Mouse (Mus musculus): ENCODE measurements around the gene Slc13a2. TPM values are rescaled to one million over a fixed set of nuclear protein-coding genes. Genes with fewer than 3 reads are reported as not detected.

Slc13a2 gene
- polyA plus RNA-seq, 1 experiment, result not detected

GRCm38 (mm10) chr11:78430195-78430878 is 8.3 kb upstream of the Slc13a2 start:
- Histone ChIP-seq H3K4me1 (ENCODE audit: control insufficient read depth, insufficient read depth, low read length) (no peaks in the 10 kb centered on the region), H3K4me3 (replicated peaks; ENCODE audit: control insufficient read depth, low read depth, low read length) (no peak overlapping the region), H3K27ac (ENCODE audit: control insufficient read depth, insufficient read depth, low read depth, low read length, poor library complexity) (no peak overlapping the region)
- no peak for TF ChIP-seq CTCF (IDR thresholded peaks at IDR 0.05; ENCODE audit: control insufficient read depth, insufficient read depth, low read length)
- no peak for TF ChIP-seq POLR2A (IDR thresholded peaks at IDR 0.05; ENCODE audit: borderline replicate concordance, control insufficient read depth, low read depth, low read length)
- WGBS, result 59% methylated on average over 11 of the region's 11 CpGs

- no peak for TF ChIP-seq CTCF (IDR thresholded peaks at IDR 0.05; ENCODE audit: control insufficient read depth, insufficient read depth, low read length)
- TF ChIP-seq POLR2A (IDR thresholded peaks at IDR 0.05; ENCODE audit: borderline replicate concordance, control insufficient read depth, low read depth, low read length), result no peak
- WGBS, result 79% methylated on average over 5 of the region's 5 CpGs
- H3K27ac ChIP-seq (ENCODE audit: control insufficient read depth, insufficient read depth, low read depth, low read length, poor library complexity), result no peak overlapping the region
- no peak overlapping the region for H3K4me3 ChIP-seq (replicated peaks; ENCODE audit: control insufficient read depth, low read depth, low read length)
- no peaks in the 10 kb centered on the region for H3K4me1 ChIP-seq (ENCODE audit: control insufficient read depth, insufficient read depth, low read length)
These were observed 6.3 kb upstream of the Slc13a2 start for GRCm38 (mm10) chr11:78428309-78428708.

GRCm38 (mm10) chr11:78427655-78428054 is 5.6 kb upstream of the Slc13a2 start:
- TF ChIP-seq POLR2A (IDR thresholded peaks at IDR 0.05; ENCODE audit: borderline replicate concordance, control insufficient read depth, low read depth, low read length) (no peak), CTCF (IDR thresholded peaks at IDR 0.05; ENCODE audit: control insufficient read depth, insufficient read depth, low read length) (no peak)
- Histone ChIP-seq H3K4me3 (replicated peaks; ENCODE audit: control insufficient read depth, low read depth, low read length) (no peak overlapping the region), H3K4me1 (ENCODE audit: control insufficient read depth, insufficient read depth, low read length) (no peaks in the 10 kb centered on the region), H3K27ac (ENCODE audit: control insufficient read depth, insufficient read depth, low read depth, low read length, poor library complexity) (no peak overlapping the region)
- 81% methylated on average over 6 of the region's 6 CpGs for WGBS

- TF ChIP-seq POLR2A (IDR thresholded peaks at IDR 0.05; ENCODE audit: borderline replicate concordance, control insufficient read depth, low read depth, low read length) (no peak), CTCF (IDR thresholded peaks at IDR 0.05; ENCODE audit: control insufficient read depth, insufficient read depth, low read length) (no peak)
- 75% methylated on average over 1 of the region's 1 CpGs for WGBS
These were observed 3.6 kb upstream of the Slc13a2 start for GRCm38 (mm10) chr11:78425572-78425971.

GRCm38 (mm10) chr11:78424352-78424751 is 2.3 kb upstream of the Slc13a2 start:
- no peak overlapping the region for H3K27ac ChIP-seq (ENCODE audit: control insufficient read depth, insufficient read depth, low read depth, low read length, poor library complexity)
- no peaks in the 10 kb centered on the region; the same call in 1 of the 2 replicates for H3K4me1 ChIP-seq (ENCODE audit: control insufficient read depth, insufficient read depth, low read length)
- 67% methylated on average over 2 of the region's 2 CpGs for WGBS
- H3K4me3 ChIP-seq (replicated peaks; ENCODE audit: control insufficient read depth, low read depth, low read length), result no peak overlapping the region
- TF ChIP-seq POLR2A (IDR thresholded peaks at IDR 0.05; ENCODE audit: borderline replicate concordance, control insufficient read depth, low read depth, low read length), result no peak
- TF ChIP-seq CTCF (IDR thresholded peaks at IDR 0.05; ENCODE audit: control insufficient read depth, insufficient read depth, low read length), result no peak

More at GRCm38 (mm10) chr11:78425572-78425971, 3.6 kb upstream of the Slc13a2 start:
- no peak overlapping the region for H3K27ac ChIP-seq (ENCODE audit: control insufficient read depth, insufficient read depth, low read depth, low read length, poor library complexity)
- no peaks in the 10 kb centered on the region; the same call in 1 of the 2 replicates for H3K4me1 ChIP-seq (ENCODE audit: control insufficient read depth, insufficient read depth, low read length)
- no peak overlapping the region for H3K4me3 ChIP-seq (replicated peaks; ENCODE audit: control insufficient read depth, low read depth, low read length)

- WGBS, result 22% methylated on average over 13 of the region's 13 CpGs
- Histone ChIP-seq H3K4me1 (ENCODE audit: control insufficient read depth, insufficient read depth, low read length) (no peaks in the 10 kb centered on the region; the same call in 1 of the 2 replicates), H3K4me3 (replicated peaks; ENCODE audit: control insufficient read depth, low read depth, low read length) (no peak overlapping the region), H3K27ac (ENCODE audit: control insufficient read depth, insufficient read depth, low read depth, low read length, poor library complexity) (no peak overlapping the region)
- no peak for TF ChIP-seq CTCF (IDR thresholded peaks at IDR 0.05; ENCODE audit: control insufficient read depth, insufficient read depth, low read length)
- no peak for TF ChIP-seq POLR2A (IDR thresholded peaks at IDR 0.05; ENCODE audit: borderline replicate concordance, control insufficient read depth, low read depth, low read length)
These were observed 612 bp downstream of the Slc13a2 start for GRCm38 (mm10) chr11:78421201-78422009.

GRCm38 (mm10) chr11:78420263-78420889 is 1.6 kb downstream of the Slc13a2 start:
- 23% methylated on average over 12 of the region's 12 CpGs for WGBS
- Histone ChIP-seq H3K27ac (ENCODE audit: control insufficient read depth, insufficient read depth, low read depth, low read length, poor library complexity) (no peak overlapping the region), H3K4me3 (replicated peaks; ENCODE audit: control insufficient read depth, low read depth, low read length) (no peak overlapping the region)

GRCm38 (mm10) chr11:78416854-78417253 is 5.2 kb downstream of the Slc13a2 start:
- Histone ChIP-seq H3K4me3 (replicated peaks; ENCODE audit: control insufficient read depth, low read depth, low read length) (no peak overlapping the region), H3K4me1 (ENCODE audit: control insufficient read depth, insufficient read depth, low read length) (no peaks in the 10 kb centered on the region), H3K27ac (ENCODE audit: control insufficient read depth, insufficient read depth, low read depth, low read length, poor library complexity) (no peak overlapping the region)
- TF ChIP-seq CTCF (IDR thresholded peaks at IDR 0.05; ENCODE audit: control insufficient read depth, insufficient read depth, low read length) (no peak), POLR2A (IDR thresholded peaks at IDR 0.05; ENCODE audit: borderline replicate concordance, control insufficient read depth, low read depth, low read length) (no peak)
- 79% methylated on average over 6 of the region's 6 CpGs for WGBS

More at GRCm38 (mm10) chr11:78420263-78420889, 1.6 kb downstream of the Slc13a2 start:
- no peak for TF ChIP-seq CTCF (IDR thresholded peaks at IDR 0.05; ENCODE audit: control insufficient read depth, insufficient read depth, low read length)
- no peak for TF ChIP-seq POLR2A (IDR thresholded peaks at IDR 0.05; ENCODE audit: borderline replicate concordance, control insufficient read depth, low read depth, low read length)
- no peaks in the 10 kb centered on the region; the same call in 1 of the 2 replicates for H3K4me1 ChIP-seq (ENCODE audit: control insufficient read depth, insufficient read depth, low read length)

Measured in bone marrow, adult 2 months (tissue).